Mouse (Mus musculus) thymus, postnatal 10 days (tissue): ENCODE results near the gene Olfr122.

Source experiments
- DNase-seq, 2 experiments: peaks; one replicate each; pipeline ENCODE4 v3.0.0; 2021; ENCODE audit warnings: low spot score in 2 of 2

Gene Olfr122

GRCm38 (mm10) chr17:37768307-37768706 lies at the start of gene Olfr122:
Gene Olfr122, plus strand, starts transcription at chr17:37768607.
- no peak for DNase-seq

- no peak for DNase-seq
Measured at GRCm38 (mm10) chr17:37721508-37721907, 46.9 kb upstream of the Olfr122 start, which contains the start of gene Olfr120. Gene Olfr120, plus strand, starts transcription at chr17:37721808.

GRCm38 (mm10) chr17:37738070-37738469 lies 30.3 kb upstream of the Olfr122 start:
- no peak for DNase-seq

GRCm38 (mm10) chr17:37793229-37793628 lies 24.8 kb downstream of the Olfr122 start, which contains the start of gene Olfr123:
Gene Olfr123, plus strand, starts transcription at chr17:37793529.
- no peak for DNase-seq

- no peak for DNase-seq
Measured at GRCm38 (mm10) chr17:37799588-37799987, 31.2 kb downstream of the Olfr122 start, which contains the start of gene Olfr124. Gene Olfr124, plus strand, starts transcription at chr17:37799888.
